Mouse (Mus musculus) retina, adult 2 months (tissue): ENCODE data around the gene Olfr935.

ENCODE experiments used
- DNase-seq: peaks from one replicate; pipeline ENCODE4 v3.0.0-alpha.2; 2012; ENCODE audit warnings: low read depth, low spot score

Olfr935 gene

GRCm38 (mm10) chr9:38999583-38999982 lies at the start of gene Olfr935:
Olfr935 (minus strand) TSS chr9:38999683.
- DNase-seq = no peak

GRCm38 (mm10) chr9:39023277-39023676 lies 23.8 kb upstream of the Olfr935 start, which contains the start of gene Olfr146:
Olfr146 (minus strand) TSS chr9:39023377.
- no peak for DNase-seq

- DNase-seq = no peak
These were observed 11.3 kb downstream of the Olfr935 start, which contains the start of gene Olfr934 for GRCm38 (mm10) chr9:38988215-38988614. Olfr934 (minus strand) TSS chr9:38988315.

- DNase-seq = no peak
These were observed 27.5 kb downstream of the Olfr935 start, which contains the start of gene Olfr933 for GRCm38 (mm10) chr9:38972013-38972412. Olfr933 (plus strand) TSS chr9:38972313.

GRCm38 (mm10) chr9:38954124-38954416 lies 45.4 kb downstream of the Olfr935 start:
- DNase-seq = no peak

- no peak for DNase-seq
These were observed 45.9 kb downstream of the Olfr935 start for GRCm38 (mm10) chr9:38953401-38954123.
